Mouse (Mus musculus) olfactory bulb, adult 2 months (tissue): ENCODE measurements at regions not wholly inside any gene's neighbourhood (a gene's known extent, or its start where the extent isn't known, plus 50 kb on each side); places are given as distances from the start of the nearest gene placed in this dataset.

ENCODE experiments used
- H3K27ac ChIP-seq: fragments of 200-500 bp; 2 replicates; pipeline ENCODE4 v1.5.1; 2012; ENCODE audit warnings: low read depth, low read length; ENCODE audit not compliant: insufficient read depth
- H3K4me1 ChIP-seq: fragments of 200-500 bp; 2 replicates; pipeline ENCODE4 v1.6.1; 2012; ENCODE audit warnings: low read length; ENCODE audit not compliant: control insufficient read depth, insufficient read depth
- H3K4me3 ChIP-seq: fragments of 200-500 bp; 2 replicates; pipeline ENCODE4 v1.5.1; 2012; ENCODE audit warnings: mild to moderate bottlenecking, low read depth, low read length, moderate library complexity; ENCODE audit not compliant: insufficient read depth
- CTCF ChIP-seq: fragments of 200-500 bp; IDR thresholded peaks from 2 replicates; pipeline ENCODE4 v1.5.1; 2012; ENCODE audit warnings: low read depth, mild to moderate bottlenecking, low read length, moderate library complexity; ENCODE audit not compliant: insufficient read depth
- POLR2A ChIP-seq: fragments of 200-500 bp; IDR thresholded peaks from 2 replicates; pipeline ENCODE4 v1.6.1; 2012; ENCODE audit warnings: mild to moderate bottlenecking, low read depth, low read length, moderate library complexity; ENCODE audit not compliant: insufficient read depth
- WGBS: fragments of 180-500 bp; shearing (Covaris S2); methylation state at CpG from one replicate; pipeline ENCODE4 v1.1.7; 2018; 5-methylcytosine and 5-hydroxymethylcytosine counted together

GRCm38 (mm10) chr6:50041044-50041443 lies 69.0 kb upstream of the Mpp6 start:
- WGBS: 76% methylated on average over 10 of the region's 10 CpGs
- no peak overlapping the region for H3K27ac ChIP-seq
- TF ChIP-seq POLR2A: no peak
- no peak for TF ChIP-seq CTCF
- H3K4me1 ChIP-seq: no peaks in the 10 kb centered on the region
- no peak overlapping the region for H3K4me3 ChIP-seq

- Histone ChIP-seq H3K4me1 (no peaks in the 10 kb centered on the region), H3K27ac (no peak overlapping the region), H3K4me3 (no peak overlapping the region)
- WGBS: 88% methylated on average over 3 of the region's 3 CpGs
- TF ChIP-seq POLR2A (no peak), CTCF (no peak)
Observed at GRCm38 (mm10) chr6:50042127-50042526, 67.9 kb upstream of the Mpp6 start.

- H3K4me1 ChIP-seq: no peaks in the 10 kb centered on the region
- H3K27ac ChIP-seq: no peak overlapping the region
- H3K4me3 ChIP-seq: no peak overlapping the region
- WGBS: 82% methylated on average over 1 of the region's 1 CpGs
- TF ChIP-seq CTCF: no peak
- no peak for TF ChIP-seq POLR2A
Observed at GRCm38 (mm10) chr6:50044165-50044564, 65.9 kb upstream of the Mpp6 start.

- Histone ChIP-seq H3K4me3 (no peak overlapping the region), H3K4me1 (no peaks in the 10 kb centered on the region), H3K27ac (no peak overlapping the region)
- no peak for TF ChIP-seq POLR2A
- 55% methylated on average over 5 of the region's 5 CpGs for WGBS
Observed at GRCm38 (mm10) chr6:50046721-50047120, 63.3 kb upstream of the Mpp6 start.

GRCm38 (mm10) chr6:50052416-50052815 lies 57.6 kb upstream of the Mpp6 start:
- Histone ChIP-seq H3K27ac (no peak overlapping the region), H3K4me1 (no peaks in the 10 kb centered on the region), H3K4me3 (no peak overlapping the region)
- WGBS: 80% methylated on average over 2 of the region's 2 CpGs
- no peak for TF ChIP-seq POLR2A
- no peak for TF ChIP-seq CTCF

GRCm38 (mm10) chr6:50053086-50053485 lies 57.0 kb upstream of the Mpp6 start:
- Histone ChIP-seq H3K4me1 (no peaks in the 10 kb centered on the region), H3K4me3 (no peak overlapping the region), H3K27ac (no peak overlapping the region)
- TF ChIP-seq POLR2A (no peak), CTCF (no peak)
- 42% methylated on average over 2 of the region's 2 CpGs for WGBS

- no peak overlapping the region for H3K27ac ChIP-seq
- WGBS: 52% methylated on average over 13 of the region's 13 CpGs
- no peak overlapping the region for H3K4me3 ChIP-seq
- TF ChIP-seq CTCF: no peak
- no peak for TF ChIP-seq POLR2A
- H3K4me1 ChIP-seq: no peaks in the 10 kb centered on the region
Observed at GRCm38 (mm10) chr6:50054233-50054632, 55.8 kb upstream of the Mpp6 start.

GRCm38 (mm10) chr6:50058596-50058995 lies 51.4 kb upstream of the Mpp6 start:
- no peaks in the 10 kb centered on the region for H3K4me1 ChIP-seq
- TF ChIP-seq CTCF: no peak
- TF ChIP-seq POLR2A: no peak
- H3K4me3 ChIP-seq: no peak overlapping the region
- WGBS: 91% methylated on average over 11 of the region's 11 CpGs
- H3K27ac ChIP-seq: no peak overlapping the region

- WGBS: 87% methylated on average over 3 of the region's 3 CpGs
- TF ChIP-seq POLR2A (no peak), CTCF (no peak)
- Histone ChIP-seq H3K27ac (no peak overlapping the region), H3K4me1 (no peaks in the 10 kb centered on the region), H3K4me3 (no peak overlapping the region)
Observed at GRCm38 (mm10) chr6:50059917-50060316, 50.1 kb upstream of the Mpp6 start.
